Mouse (Mus musculus): Measurements from ENCODE around the gene BC030867.

DNA sequence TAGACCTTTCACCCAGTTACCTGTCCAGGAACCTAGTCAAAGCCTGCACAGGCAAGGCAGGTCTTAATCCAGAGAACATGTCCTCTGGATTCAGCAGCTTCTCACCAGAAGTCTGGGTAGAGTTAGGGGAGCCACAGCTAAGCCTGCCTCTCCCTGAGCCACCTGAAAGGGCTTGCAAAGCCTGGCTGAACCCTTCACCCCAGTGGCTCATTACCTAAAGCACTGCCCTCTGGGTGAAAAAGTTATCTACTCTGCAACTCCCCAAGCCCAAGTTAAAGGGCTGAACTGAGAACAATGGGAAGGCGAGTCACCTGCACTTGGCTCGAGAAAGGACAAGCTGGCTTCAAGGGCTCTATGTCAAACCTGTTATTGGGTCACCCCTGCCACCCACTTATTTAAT, 55.5 kb downstream of the BC030867 start:
- no peak for TF ChIP-seq POLR2A (IDR thresholded peaks at IDR 0.05; ENCODE audit: control insufficient read depth, low read depth, low read length)
- TF ChIP-seq CTCF (IDR thresholded peaks at IDR 0.05; ENCODE audit: control insufficient read depth, insufficient read depth, insufficient replicate concordance, low read depth, low read length), result no peak

All from testis, adult 2 months (tissue).